Mouse (Mus musculus): ENCODE data around the gene Tnrc6c. TPM values are rescaled to one million over a fixed set of nuclear protein-coding genes. Genes with fewer than 3 reads are reported as not detected.

Tnrc6c gene
- polyA plus RNA-seq, 1 experiment from 2014 or later, result 24.7 TPM

- Histone ChIP-seq H3K27me3 (no peaks in the 10 kb centered on the region), H3K4me3 (no peak overlapping the region), H3K9ac (no peak overlapping the region), H3K36me3 (peaks cover 69% of the 10 kb centered on the region), H3K4me1 (replicated peaks) (no peaks in the 10 kb centered on the region), H3K9me3 (no peaks in the 10 kb centered on the region), H3K4me2 (no peak overlapping the region), H3K27ac (replicated peaks) (no peak overlapping the region)
- 91% methylated on average over 12 of the region's 12 CpGs for WGBS
- no peak for ATAC-seq (ENCODE audit: low FRiP score, low read depth)
These were observed 108.2 kb downstream of the Tnrc6c start for GRCm38 (mm10) chr11:117762246-117762645.

DNA sequence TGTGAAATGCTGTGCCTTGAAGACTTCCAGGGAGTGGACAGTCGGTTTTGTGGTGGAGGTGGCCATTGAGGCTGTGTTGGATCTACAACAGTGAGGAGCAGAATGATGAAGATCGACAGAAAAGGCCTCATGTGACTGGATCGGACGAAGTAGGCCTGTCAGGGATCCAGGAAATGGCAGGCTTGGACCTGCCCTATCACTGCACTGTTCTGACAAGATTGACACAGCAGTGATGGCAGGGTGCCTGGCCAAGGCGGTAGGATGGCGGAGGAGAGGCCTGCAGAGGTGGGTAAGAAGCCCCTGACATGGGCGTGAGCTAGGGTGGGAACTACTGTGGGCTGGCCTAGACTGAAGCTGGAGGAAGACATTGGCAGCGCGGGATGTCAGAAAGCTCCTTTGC lies 110.2 kb downstream of the Tnrc6c start:
- 89% methylated on average over 9 of the region's 9 CpGs for WGBS
- ATAC-seq (ENCODE audit: low FRiP score, low read depth), result no peak
- H3K4me1 ChIP-seq (replicated peaks), result peaks cover 4% of the 10 kb centered on the region
- no peak overlapping the region for H3K4me3 ChIP-seq
- H3K4me2 ChIP-seq, result no peak overlapping the region
- H3K27ac ChIP-seq (replicated peaks), result no peak overlapping the region
- no peak overlapping the region for H3K9ac ChIP-seq
- H3K27me3 ChIP-seq, result no peaks in the 10 kb centered on the region
- no peaks in the 10 kb centered on the region for H3K9me3 ChIP-seq
- H3K36me3 ChIP-seq, result peaks cover 49% of the 10 kb centered on the region

DNA sequence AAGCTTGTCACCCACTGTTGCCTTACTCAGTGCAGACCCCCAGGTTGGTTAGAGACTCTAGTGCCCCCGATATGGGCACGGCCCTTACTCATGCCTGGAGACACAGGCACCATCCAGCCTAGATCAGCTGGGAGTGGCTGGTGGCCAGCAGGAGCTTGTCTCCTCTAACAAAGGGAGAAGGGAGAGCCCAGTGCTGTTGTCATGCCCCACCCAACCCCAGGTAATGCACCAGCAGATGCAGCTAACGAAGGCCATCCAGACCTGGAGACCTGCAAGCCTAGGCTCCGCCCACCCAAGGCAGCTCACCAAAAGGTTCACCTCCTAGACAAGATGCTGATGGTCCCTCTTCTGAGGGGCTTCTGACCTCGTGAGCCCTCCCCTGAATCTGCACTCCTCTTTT lies 111.3 kb downstream of the Tnrc6c start:
- Histone ChIP-seq H3K4me2 (no peak overlapping the region), H3K4me3 (no peak overlapping the region), H3K4me1 (replicated peaks) (peaks cover 15% of the 10 kb centered on the region), H3K9ac (no peak overlapping the region), H3K27me3 (no peaks in the 10 kb centered on the region), H3K9me3 (no peaks in the 10 kb centered on the region), H3K36me3 (peaks cover 38% of the 10 kb centered on the region), H3K27ac (replicated peaks) (no peak overlapping the region)
- 84% methylated on average over 5 of the region's 5 CpGs for WGBS
- ATAC-seq (ENCODE audit: low FRiP score, low read depth), result no peak

GRCm38 (mm10) chr11:117766275-117766674 lies 112.2 kb downstream of the Tnrc6c start:
- no peak overlapping the region for H3K27ac ChIP-seq (replicated peaks)
- no peak overlapping the region for H3K9ac ChIP-seq
- no peaks in the 10 kb centered on the region for H3K27me3 ChIP-seq
- no peak for ATAC-seq (ENCODE audit: low FRiP score, low read depth)
- peaks cover 15% of the 10 kb centered on the region for H3K4me1 ChIP-seq (replicated peaks)
- H3K36me3 ChIP-seq, result peaks cover 30% of the 10 kb centered on the region
- 94% methylated on average over 3 of the region's 3 CpGs for WGBS
- no peaks in the 10 kb centered on the region for H3K9me3 ChIP-seq
- H3K4me3 ChIP-seq, result no peak overlapping the region
- H3K4me2 ChIP-seq, result no peak overlapping the region

DNA sequence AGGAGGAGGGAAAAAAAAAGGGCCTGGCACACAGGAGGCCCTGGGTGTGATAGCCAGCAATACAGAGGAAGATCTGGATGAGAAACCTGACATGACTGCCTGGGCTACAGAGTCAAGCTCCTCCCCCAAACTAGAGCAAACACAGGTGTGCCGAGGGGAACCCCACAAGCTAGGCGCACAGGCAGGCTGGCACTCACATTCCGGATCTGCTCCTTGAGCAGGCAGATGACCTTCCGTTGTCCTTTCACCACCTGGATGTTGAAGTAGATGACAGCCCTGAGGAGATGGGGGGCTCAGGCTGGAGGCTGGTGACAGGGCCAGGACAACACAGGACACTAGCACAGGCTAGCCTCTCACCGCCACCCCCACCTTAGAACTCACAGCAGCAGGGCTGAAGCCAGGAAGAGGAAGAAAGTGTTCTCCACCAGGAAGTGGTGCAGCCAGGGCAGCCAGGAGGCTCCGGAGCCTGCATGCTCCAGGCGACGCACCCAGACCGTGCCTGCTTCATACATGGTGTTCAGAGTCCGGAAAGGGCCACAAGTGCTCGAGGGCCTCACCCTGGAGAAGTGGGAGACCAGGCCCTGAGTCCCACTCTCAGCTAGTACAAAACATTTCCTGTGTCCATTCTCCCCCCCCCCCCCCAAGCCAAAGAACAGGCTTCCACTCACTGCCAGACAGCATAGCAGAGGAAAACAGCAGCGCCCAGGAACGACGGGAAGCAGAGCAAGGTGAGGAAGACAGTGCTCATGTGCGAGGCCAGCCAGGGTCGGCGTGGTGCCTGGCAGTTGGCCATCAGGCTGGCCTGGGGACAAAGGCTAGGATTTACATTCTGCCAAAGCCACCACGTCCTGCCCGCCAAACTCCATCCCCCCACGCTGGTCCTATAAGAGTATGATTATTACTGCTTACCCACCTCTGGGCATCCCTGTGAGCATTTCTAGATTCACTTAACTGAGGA lies 114.9 kb downstream of the Tnrc6c start:
- Histone ChIP-seq H3K27ac (replicated peaks) (no peak overlapping the region; the same call in 1 of the 2 replicates), H3K9me3 (no peaks in the 10 kb centered on the region), H3K9ac (no peak overlapping the region), H3K27me3 (no peaks in the 10 kb centered on the region), H3K36me3 (peaks cover 11% of the 10 kb centered on the region; the same call in 1 of the 2 replicates), H3K4me2 (no peak overlapping the region), H3K4me1 (replicated peaks) (peaks cover 15% of the 10 kb centered on the region), H3K4me3 (no peak overlapping the region)
- 72% methylated on average over 20 of the region's 20 CpGs for WGBS
- ATAC-seq (ENCODE audit: low FRiP score, low read depth), result no peak; the same call in 1 of the 2 replicates

DNA sequence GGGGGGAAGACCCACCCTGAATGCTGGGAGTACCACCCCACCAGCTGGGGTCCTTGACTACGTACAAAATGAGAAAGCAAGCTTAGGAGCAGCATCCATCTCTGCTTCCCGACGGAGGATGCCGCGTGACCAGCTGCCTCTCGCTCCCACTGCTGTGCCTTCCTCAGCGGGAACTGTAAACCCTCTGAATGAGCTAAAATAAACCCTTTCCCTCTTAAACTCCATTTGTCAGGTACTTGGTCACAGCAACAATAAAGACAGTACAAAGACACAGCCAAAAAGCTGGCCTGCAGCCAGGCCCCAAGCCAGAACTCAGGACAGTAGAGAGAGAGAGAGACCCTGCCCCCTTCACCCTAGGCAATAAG lies 115.6 kb downstream of the Tnrc6c start:
- Histone ChIP-seq H3K4me1 (replicated peaks) (peaks cover 15% of the 10 kb centered on the region), H3K4me2 (no peak overlapping the region), H3K27me3 (no peaks in the 10 kb centered on the region), H3K9ac (no peak overlapping the region), H3K4me3 (no peak overlapping the region), H3K27ac (replicated peaks) (no peak overlapping the region), H3K9me3 (no peaks in the 10 kb centered on the region), H3K36me3 (0 out of 2 replicates have a peak, but pooled peaks cover 4% of the 10 kb centered on the region)
- 54% methylated on average over 7 of the region's 7 CpGs for WGBS
- ATAC-seq (ENCODE audit: low FRiP score, low read depth), result no peak

DNA sequence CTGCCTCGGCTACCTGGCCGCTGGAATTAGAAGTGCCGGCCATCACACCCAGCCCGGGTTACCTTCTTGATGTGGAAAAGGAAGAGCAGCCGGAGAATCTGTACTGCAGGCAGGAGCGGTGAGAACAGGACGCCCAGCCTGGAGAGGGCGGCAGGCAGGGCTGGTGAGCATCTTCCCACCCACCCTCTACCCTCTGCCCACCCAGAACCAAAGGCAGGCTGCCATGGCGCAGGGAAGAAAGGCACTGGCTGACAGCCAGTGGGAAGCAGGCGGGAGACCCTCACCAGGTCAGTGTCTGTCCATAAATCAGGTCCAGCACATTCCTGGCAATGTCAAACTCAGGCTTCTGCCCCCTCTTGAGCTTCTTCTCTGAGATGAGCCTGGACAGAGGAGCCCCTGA lies 116.3 kb downstream of the Tnrc6c start:
- Histone ChIP-seq H3K9ac (no peak overlapping the region), H3K9me3 (no peaks in the 10 kb centered on the region), H3K36me3 (no peaks in the 10 kb centered on the region), H3K4me3 (no peak overlapping the region), H3K27ac (replicated peaks) (no peak overlapping the region), H3K27me3 (no peaks in the 10 kb centered on the region), H3K4me2 (no peak overlapping the region), H3K4me1 (replicated peaks) (peaks cover 15% of the 10 kb centered on the region)
- 0 out of 2 replicates have a peak, but pooled peaks have one; percentile 35 for ATAC-seq (ENCODE audit: low FRiP score, low read depth)
- WGBS, result 76% methylated on average over 10 of the region's 10 CpGs

DNA sequence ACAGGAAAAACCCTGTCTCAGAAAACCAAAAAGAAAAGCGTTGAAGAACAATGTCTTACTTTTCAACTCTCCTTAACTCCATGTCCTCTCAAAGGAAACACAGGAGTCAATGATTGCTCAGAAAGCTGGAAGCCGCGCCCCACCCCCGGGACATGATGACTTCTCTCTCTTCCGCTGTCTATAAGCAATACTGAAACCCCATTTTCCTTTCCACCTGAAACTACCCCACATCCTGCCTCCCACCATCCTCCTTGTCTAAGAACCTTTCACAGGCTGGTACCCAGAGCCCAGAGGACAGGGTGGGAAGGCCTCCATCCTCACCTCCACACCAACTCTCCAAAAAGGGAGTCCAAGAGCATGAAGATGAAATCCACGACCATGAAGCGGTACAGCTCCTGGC lies 118.3 kb downstream of the Tnrc6c start:
- no peak overlapping the region for H3K27ac ChIP-seq (replicated peaks)
- no peak overlapping the region for H3K4me3 ChIP-seq
- ATAC-seq (ENCODE audit: low FRiP score, low read depth), result no peak
- WGBS, result 94% methylated on average over 7 of the region's 7 CpGs
- no peak overlapping the region for H3K4me2 ChIP-seq
- H3K9ac ChIP-seq, result no peak overlapping the region
- no peaks in the 10 kb centered on the region for H3K27me3 ChIP-seq
- H3K9me3 ChIP-seq, result no peaks in the 10 kb centered on the region
- H3K36me3 ChIP-seq, result no peaks in the 10 kb centered on the region
- peaks cover 15% of the 10 kb centered on the region for H3K4me1 ChIP-seq (replicated peaks)

DNA sequence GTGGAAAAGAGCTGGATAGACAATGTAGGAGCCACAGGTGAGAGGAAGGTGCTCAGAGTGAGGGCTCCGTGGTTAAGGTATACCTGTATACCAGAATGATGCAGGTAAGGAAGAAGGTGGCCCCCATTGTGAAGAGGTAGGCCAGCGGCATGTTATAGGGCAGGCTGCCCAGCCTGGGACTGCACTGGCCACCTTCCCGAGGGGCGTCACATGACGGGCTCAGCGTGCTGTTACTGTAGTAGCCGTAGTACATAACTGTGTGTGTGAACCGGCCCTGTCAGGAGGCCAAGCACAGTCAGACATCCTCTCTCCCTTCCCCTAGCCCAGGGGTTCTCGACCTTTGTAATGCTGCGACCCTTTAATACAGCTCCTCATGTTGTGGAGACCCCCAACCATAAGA lies 120.8 kb downstream of the Tnrc6c start:
- Histone ChIP-seq H3K27me3 (peaks cover 4% of the 10 kb centered on the region; the same call in 1 of the 2 replicates), H3K4me1 (replicated peaks) (peaks cover 20% of the 10 kb centered on the region), H3K4me3 (no peak overlapping the region), H3K4me2 (no peak overlapping the region), H3K27ac (replicated peaks) (no peak overlapping the region), H3K9me3 (no peaks in the 10 kb centered on the region), H3K9ac (no peak overlapping the region), H3K36me3 (no peaks in the 10 kb centered on the region)
- 92% methylated on average over 10 of the region's 10 CpGs for WGBS
- ATAC-seq (ENCODE audit: low FRiP score, low read depth), result no peak

DNA sequence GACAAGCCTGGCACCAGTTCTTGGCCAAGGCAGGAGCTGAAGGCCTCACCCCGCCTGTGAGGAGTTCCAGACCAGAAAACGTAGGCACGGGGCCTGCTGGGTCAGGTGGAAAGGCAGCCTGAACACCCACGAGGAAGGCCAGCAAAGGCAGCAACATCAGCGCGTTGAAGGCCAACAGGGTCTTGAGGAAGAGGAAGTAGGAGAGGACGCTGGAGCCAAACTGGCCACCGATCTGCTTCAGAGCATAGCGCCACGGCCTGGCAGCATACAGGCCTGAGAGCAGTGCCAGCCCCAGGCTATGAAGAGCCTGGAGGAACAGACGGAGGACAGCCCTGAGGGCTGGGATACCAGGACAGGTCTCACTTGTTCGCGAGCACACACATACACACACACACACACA lies 121.5 kb downstream of the Tnrc6c start:
- no peak overlapping the region for H3K4me2 ChIP-seq
- no peaks in the 10 kb centered on the region for H3K9me3 ChIP-seq
- no peak overlapping the region for H3K4me3 ChIP-seq
- ATAC-seq (ENCODE audit: low FRiP score, low read depth), result no peak
- no peaks in the 10 kb centered on the region for H3K36me3 ChIP-seq
- 91% methylated on average over 13 of the region's 13 CpGs for WGBS
- no peak overlapping the region for H3K9ac ChIP-seq
- H3K27me3 ChIP-seq, result peaks cover 11% of the 10 kb centered on the region; the same call in 1 of the 2 replicates
- peaks cover 21% of the 10 kb centered on the region for H3K4me1 ChIP-seq (replicated peaks)
- H3K27ac ChIP-seq (replicated peaks), result no peak overlapping the region

GRCm38 (mm10) chr11:117776085-117776792 lies 122.2 kb downstream of the Tnrc6c start:
- H3K27ac ChIP-seq (replicated peaks), result no peak overlapping the region
- H3K9ac ChIP-seq, result no peak overlapping the region
- H3K4me1 ChIP-seq (replicated peaks), result peaks cover 28% of the 10 kb centered on the region
- H3K27me3 ChIP-seq, result peaks cover 16% of the 10 kb centered on the region
- no peak for ATAC-seq (ENCODE audit: low FRiP score, low read depth)
- no peaks in the 10 kb centered on the region for H3K36me3 ChIP-seq
- 90% methylated on average over 14 of the region's 14 CpGs for WGBS
- H3K4me3 ChIP-seq, result no peak overlapping the region
- no peaks in the 10 kb centered on the region for H3K9me3 ChIP-seq
- no peak overlapping the region for H3K4me2 ChIP-seq

GRCm38 (mm10) chr11:117777111-117777510 lies 123.0 kb downstream of the Tnrc6c start:
- H3K36me3 ChIP-seq, result no peaks in the 10 kb centered on the region
- H3K27me3 ChIP-seq, result peaks cover 24% of the 10 kb centered on the region
- no peaks in the 10 kb centered on the region for H3K9me3 ChIP-seq
- ATAC-seq (ENCODE audit: low FRiP score, low read depth), result no peak
- 87% methylated on average over 5 of the region's 5 CpGs for WGBS
- H3K4me1 ChIP-seq (replicated peaks), result peaks cover 36% of the 10 kb centered on the region
- no peak overlapping the region for H3K9ac ChIP-seq
- H3K4me3 ChIP-seq, result no peak overlapping the region
- H3K27ac ChIP-seq (replicated peaks), result no peak overlapping the region
- no peak overlapping the region for H3K4me2 ChIP-seq

Measured in hindbrain, embryonic 15.5 days (tissue).